Mouse (Mus musculus) thymus, adult 2 months (tissue): ENCODE results near the gene Sun2.

ENCODE experiments used
- CTCF ChIP-seq: fragments of 200-500 bp; IDR thresholded peaks from 2 replicates; pipeline ENCODE4 v1.5.1; 2012; ENCODE audit warnings: mild to moderate bottlenecking, control low read depth, low read length, moderate library complexity, borderline replicate concordance; ENCODE audit not compliant: control insufficient read depth, poor library complexity, insufficient read depth; ENCODE audit errors: extremely low read depth
- POLR2A ChIP-seq: fragments of 200-500 bp; IDR thresholded peaks from 2 replicates; pipeline ENCODE4 v1.6.1; 2012; ENCODE audit warnings: mild to moderate bottlenecking, low read length, control low read depth, moderate library complexity; ENCODE audit not compliant: control insufficient read depth, poor library complexity, insufficient read depth; ENCODE audit errors: extremely low read depth

DNA sequence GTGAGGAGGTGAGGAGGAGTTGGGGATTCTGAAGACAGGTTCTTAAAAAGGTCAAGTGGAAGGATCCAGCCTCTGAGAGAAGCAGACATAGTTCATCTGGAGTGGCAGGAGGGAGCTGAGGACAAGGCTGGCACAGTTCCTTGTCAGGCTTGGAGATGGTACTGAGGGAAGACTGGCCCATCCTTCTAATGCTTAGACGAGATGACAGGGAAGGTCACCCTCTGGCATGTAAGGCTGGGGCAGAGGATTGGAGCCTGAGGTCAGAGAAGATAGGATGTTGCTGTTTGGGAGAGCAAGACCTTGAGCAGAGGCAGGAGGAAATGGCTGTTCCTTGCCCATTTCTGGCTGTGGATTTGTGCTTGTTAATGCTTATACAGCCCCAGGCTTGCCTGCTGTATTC is 42.7 kb upstream of the Sun2 start:
- TF ChIP-seq POLR2A (no peak), CTCF (no peak)
